Mouse (Mus musculus): ENCODE data around the gene Zfp940. TPM values are rescaled to one million over a fixed set of nuclear protein-coding genes. Genes with fewer than 3 reads are reported as not detected.

Gene Zfp940
- not detected for polyA plus RNA-seq (2015; fragmentation: Illumina TruSeq; extraction: RNeasy Lipid Tissue Mini Kit (QIAGEN cat#74804); ENCODE audit: insufficient read depth, low read depth, low replicate concordance)

GRCm38 (mm10) chr7:29853219-29853842, at the start of gene Zfp940:
Zfp940 (minus strand) TSS chr7:29853669.

GRCm38 (mm10) chr7:29859532-29860517, 6.4 kb upstream of the Zfp940 start, which contains the start of gene Zfp420:
Zfp420 (plus strand) TSS chr7:29859979.

GRCm38 (mm10) chr7:29815910-29816429, 37.5 kb downstream of the Zfp940 start, which contains the start of gene Zfp790:
Zfp790 (plus strand) TSS chr7:29816114.

GRCm38 (mm10) chr7:29783871-29784551, 69.5 kb downstream of the Zfp940 start, which contains the start of gene Zfp30:
Zfp30 (plus strand) TSS chr7:29783998.

Other genes starting within 250 kb of the Zfp940 start
- gene Catsperg2, start 126.6 kb downstream of the Zfp940 start, polyA plus RNA-seq (2015; fragmentation: Illumina TruSeq; extraction: RNeasy Lipid Tissue Mini Kit (QIAGEN cat#74804); ENCODE audit: insufficient read depth, low read depth, low replicate concordance), result not detected
- 2.0 TPM for gene Zfp84, start 85.1 kb downstream of the Zfp940 start, polyA plus RNA-seq (2015; fragmentation: Illumina TruSeq; extraction: RNeasy Lipid Tissue Mini Kit (QIAGEN cat#74804); ENCODE audit: insufficient read depth, low read depth, low replicate concordance)
- gene Zfp30, start 69.7 kb downstream of the Zfp940 start, polyA plus RNA-seq (2015; fragmentation: Illumina TruSeq; extraction: RNeasy Lipid Tissue Mini Kit (QIAGEN cat#74804); ENCODE audit: insufficient read depth, low read depth, low replicate concordance), result 0.39 TPM
- 3.0 TPM for gene Zfp790, start 37.6 kb downstream of the Zfp940 start, polyA plus RNA-seq (2015; fragmentation: Illumina TruSeq; extraction: RNeasy Lipid Tissue Mini Kit (QIAGEN cat#74804); ENCODE audit: insufficient read depth, low read depth, low replicate concordance)
- 4.2 TPM for gene Zfp420, start 6.3 kb upstream of the Zfp940 start, polyA plus RNA-seq (2015; fragmentation: Illumina TruSeq; extraction: RNeasy Lipid Tissue Mini Kit (QIAGEN cat#74804); ENCODE audit: insufficient read depth, low read depth, low replicate concordance)
- gene Zfp27, start 52.9 kb upstream of the Zfp940 start, polyA plus RNA-seq (2015; fragmentation: Illumina TruSeq; extraction: RNeasy Lipid Tissue Mini Kit (QIAGEN cat#74804); ENCODE audit: insufficient read depth, low read depth, low replicate concordance), result 0.68 TPM
- gene Zfp383, start 54.6 kb upstream of the Zfp940 start, polyA plus RNA-seq (2015; fragmentation: Illumina TruSeq; extraction: RNeasy Lipid Tissue Mini Kit (QIAGEN cat#74804); ENCODE audit: insufficient read depth, low read depth, low replicate concordance), result 1.1 TPM
- 2.8 TPM for gene Zfp74, start 100.4 kb upstream of the Zfp940 start, polyA plus RNA-seq (2015; fragmentation: Illumina TruSeq; extraction: RNeasy Lipid Tissue Mini Kit (QIAGEN cat#74804); ENCODE audit: insufficient read depth, low read depth, low replicate concordance)
- 2.1 TPM for gene Zfp568, start 130.3 kb upstream of the Zfp940 start, polyA plus RNA-seq (2015; fragmentation: Illumina TruSeq; extraction: RNeasy Lipid Tissue Mini Kit (QIAGEN cat#74804); ENCODE audit: insufficient read depth, low read depth, low replicate concordance)
- gene Zfp14, start 197.7 kb upstream of the Zfp940 start, polyA plus RNA-seq (2015; fragmentation: Illumina TruSeq; extraction: RNeasy Lipid Tissue Mini Kit (QIAGEN cat#74804); ENCODE audit: insufficient read depth, low read depth, low replicate concordance), result 2.0 TPM
- gene Zfp82, start 219.2 kb upstream of the Zfp940 start, polyA plus RNA-seq (2015; fragmentation: Illumina TruSeq; extraction: RNeasy Lipid Tissue Mini Kit (QIAGEN cat#74804); ENCODE audit: insufficient read depth, low read depth, low replicate concordance), result 0.46 TPM
- gene Gm26920, start 236.7 kb upstream of the Zfp940 start, polyA plus RNA-seq (2015; fragmentation: Illumina TruSeq; extraction: RNeasy Lipid Tissue Mini Kit (QIAGEN cat#74804); ENCODE audit: insufficient read depth, low read depth, low replicate concordance), result not detected
- gene Zfp566, start 236.9 kb upstream of the Zfp940 start, polyA plus RNA-seq (2015; fragmentation: Illumina TruSeq; extraction: RNeasy Lipid Tissue Mini Kit (QIAGEN cat#74804); ENCODE audit: insufficient read depth, low read depth, low replicate concordance), result 1.6 TPM
- gene Zfp260, start 241.1 kb upstream of the Zfp940 start, polyA plus RNA-seq (2015; fragmentation: Illumina TruSeq; extraction: RNeasy Lipid Tissue Mini Kit (QIAGEN cat#74804); ENCODE audit: insufficient read depth, low read depth, low replicate concordance), result 13.3 TPM

Measured in pancreas, adult 10 weeks (tissue).